Mouse (Mus musculus) liver, embryonic 16.5 days (tissue): ENCODE results near the gene Snrk. TPM values are rescaled to one million over a fixed set of nuclear protein-coding genes. Genes with fewer than 3 reads are reported as not detected.

ENCODE experiments used
- ATAC-seq: fragments of 200-750 bp; cut with Nextera tagmentation; 2 replicates; pipeline ENCODE4 v1.8.0; 2017; ENCODE audit warnings: low read depth, mild to moderate bottlenecking, moderate number of reproducible peaks, moderate library complexity
- H3K27ac ChIP-seq: fragments of 300-500 bp; sonication (generic); 2 replicates; pipeline ENCODE4 v1.5.1; 2014; ENCODE audit warnings: mild to moderate bottlenecking, low read length
- H3K27me3 ChIP-seq: fragments of 300-500 bp; sonication (generic); 2 replicates; pipeline ENCODE4 v1.6.1; 2014; ENCODE audit warnings: low read depth, low read length, mixed read lengths; ENCODE audit not compliant: control insufficient read depth, insufficient read depth
- H3K36me3 ChIP-seq: fragments of 300-500 bp; sonication (generic); 2 replicates; pipeline ENCODE4 v1.6.1; 2014; ENCODE audit warnings: mild to moderate bottlenecking; ENCODE audit not compliant: control insufficient read depth, insufficient read depth
- H3K4me1 ChIP-seq: fragments of 300-500 bp; sonication (generic); 2 replicates; pipeline ENCODE4 v1.6.1; 2014; ENCODE audit warnings: low read depth, low read length, mixed read lengths; ENCODE audit not compliant: control insufficient read depth
- H3K4me2 ChIP-seq: fragments of 300-500 bp; sonication (generic); 2 replicates; pipeline ENCODE4 v1.6.1; 2014; ENCODE audit warnings: low read depth, low read length, mixed read lengths
- H3K4me3 ChIP-seq: fragments of 300-500 bp; sonication (generic); 2 replicates; pipeline ENCODE4 v1.5.1; 2014; ENCODE audit warnings: low read depth, mild to moderate bottlenecking, low read length
- H3K9ac ChIP-seq: fragments of 300-500 bp; sonication (generic); 2 replicates; pipeline ENCODE4 v1.6.1; 2014; ENCODE audit warnings: low read depth, low read length
- H3K9me3 ChIP-seq: fragments of 300-500 bp; sonication (generic); replicated peaks from 2 replicates; pipeline ENCODE4 v1.6.1; 2016; ENCODE audit warnings: low read length; ENCODE audit not compliant: control insufficient read depth
- WGBS: fragments of 180-500 bp; shearing (Covaris S2); extraction: QIAGEN DNeasy Blood & Tissue Kit; methylation state at CpG from one replicate; pipeline ENCODE4 v1.1.7; 2014; ENCODE audit not compliant: insufficient replicate concordance; 5-methylcytosine and 5-hydroxymethylcytosine counted together
- polyA plus RNA-seq: library from polyadenylated mRNA; unstranded; fragments of >200 nt; fragmentation: Nextera tagmentation; extraction: Ambion mirVana; gene quantifications from 2 replicates; pipeline ENCODE4 v1.2.1, GENCODE M21; 2015

Gene Snrk
- polyA plus RNA-seq, 1 experiment from 2014 or later = 20.1 TPM

DNA sequence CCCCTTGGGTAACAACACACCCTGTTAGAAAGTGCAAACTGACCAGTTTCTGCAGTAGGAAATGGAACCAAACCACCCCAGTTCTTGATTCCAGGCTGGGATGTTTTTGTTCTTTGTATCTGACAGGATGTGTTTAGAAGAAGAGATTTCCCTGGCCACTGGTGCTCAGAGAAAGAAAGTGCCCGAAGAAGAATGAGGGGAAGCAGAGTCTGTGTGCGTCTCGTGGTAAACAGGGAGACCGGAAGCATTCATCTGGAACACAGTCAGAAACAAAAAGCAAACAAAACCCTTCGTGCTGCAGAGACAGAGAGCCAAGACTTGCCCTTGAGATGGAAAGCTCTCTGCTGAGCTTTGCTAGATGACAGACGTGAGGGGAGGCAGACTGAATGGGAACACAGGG, 32.0 kb upstream of the Snrk start:
- Histone ChIP-seq H3K4me1 (no peaks in the 10 kb centered on the region), H3K4me3 (no peak overlapping the region), H3K27me3 (no peaks in the 10 kb centered on the region), H3K9ac (no peak overlapping the region), H3K27ac (peak overlapping the region; percentile 44), H3K36me3 (no peaks in the 10 kb centered on the region), H3K9me3 (no peaks in the 10 kb centered on the region), H3K4me2 (no peak overlapping the region)
- ATAC-seq = peak; percentile 50; the same call in 1 of the 2 replicates
- WGBS = 7% methylated on average over 6 of the region's 6 CpGs

DNA sequence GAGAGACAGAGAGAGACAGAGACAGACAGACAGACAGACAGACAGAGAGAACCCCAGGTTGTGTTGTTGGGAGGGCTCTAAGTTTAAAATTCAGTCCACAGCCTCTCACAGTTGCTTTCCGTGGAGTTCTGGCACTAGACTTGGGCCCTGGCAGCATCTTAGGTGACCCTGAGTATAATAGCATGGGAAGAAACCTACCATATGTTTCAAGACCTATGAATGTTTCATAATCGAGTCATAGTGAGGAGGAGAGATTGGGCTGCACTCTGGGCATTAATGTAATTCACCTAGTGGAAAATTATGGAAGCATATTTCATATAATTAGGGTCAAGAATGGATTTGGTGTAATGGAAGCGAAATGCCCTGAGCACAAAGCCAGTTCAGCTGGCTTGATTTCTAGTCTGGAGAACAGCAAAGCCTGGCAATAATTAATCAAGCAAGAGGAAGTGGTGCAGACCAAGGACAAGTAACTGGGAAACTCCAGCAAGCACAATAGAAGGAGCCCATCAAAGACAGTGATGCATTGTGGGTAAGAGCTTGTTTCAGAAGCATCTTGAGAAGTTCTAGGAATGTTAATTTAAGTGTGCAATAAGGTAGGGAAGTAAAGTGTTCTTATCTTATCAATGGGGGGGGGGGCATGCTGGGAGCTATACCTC, 31.4 kb upstream of the Snrk start:
- no peak overlapping the region for H3K4me3 ChIP-seq
- WGBS = 42% methylated on average over 3 of the region's 3 CpGs
- H3K9me3 ChIP-seq = no peaks in the 10 kb centered on the region
- H3K4me1 ChIP-seq = no peaks in the 10 kb centered on the region
- no peak overlapping the region for H3K4me2 ChIP-seq
- no peaks in the 10 kb centered on the region for H3K36me3 ChIP-seq
- no peaks in the 10 kb centered on the region for H3K27me3 ChIP-seq
- H3K27ac ChIP-seq = no peak overlapping the region; the same call in 1 of the 2 replicates
- no peak for ATAC-seq
- no peak overlapping the region for H3K9ac ChIP-seq

DNA sequence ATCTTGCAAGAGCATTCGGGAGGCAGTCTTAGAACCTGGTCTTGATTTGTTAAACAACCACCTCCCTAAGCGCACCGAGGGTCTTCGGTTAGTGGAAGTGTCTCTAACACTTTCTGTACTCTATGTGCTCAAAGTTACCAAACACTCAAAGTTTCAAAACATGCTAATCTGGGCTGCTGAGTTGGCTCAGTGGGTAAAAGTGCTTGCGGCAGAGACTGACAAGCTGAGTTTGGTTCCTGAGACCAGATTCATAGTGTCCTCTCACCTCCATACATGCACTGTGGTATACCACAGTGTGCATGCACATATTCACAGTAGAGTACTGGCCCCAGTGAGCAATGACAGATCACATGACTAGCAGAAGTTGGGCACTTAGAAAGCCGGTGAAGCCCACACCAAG, 30.0 kb upstream of the Snrk start:
- H3K9ac ChIP-seq = no peak overlapping the region
- no peak overlapping the region for H3K4me2 ChIP-seq
- WGBS = 77% methylated on average over 6 of the region's 6 CpGs
- H3K4me3 ChIP-seq = no peak overlapping the region
- no peak for ATAC-seq
- no peaks in the 10 kb centered on the region for H3K4me1 ChIP-seq
- no peaks in the 10 kb centered on the region for H3K36me3 ChIP-seq
- H3K9me3 ChIP-seq = no peaks in the 10 kb centered on the region
- H3K27me3 ChIP-seq = no peaks in the 10 kb centered on the region
- no peak overlapping the region for H3K27ac ChIP-seq

DNA sequence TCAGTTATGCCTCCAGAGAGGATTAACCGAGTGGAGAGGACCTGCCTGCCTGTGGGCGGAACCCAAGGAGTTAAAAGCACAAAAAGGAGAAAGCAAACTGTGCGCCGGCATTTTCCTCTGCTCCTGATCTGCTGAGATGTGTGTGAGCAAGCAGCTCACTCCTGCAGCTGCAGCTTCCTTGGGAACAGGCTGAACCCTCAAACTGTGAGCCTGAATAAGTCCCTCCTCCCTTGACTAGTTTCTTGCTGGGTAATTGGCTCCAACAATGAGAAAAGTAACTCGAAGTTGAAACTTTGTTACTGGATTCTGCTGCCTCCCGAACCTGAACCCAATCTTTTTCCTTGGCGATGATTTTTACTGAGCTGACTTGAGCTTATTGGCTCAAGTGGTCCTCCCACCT, 25.9 kb upstream of the Snrk start:
- no peak overlapping the region for H3K27ac ChIP-seq
- no peaks in the 10 kb centered on the region for H3K36me3 ChIP-seq
- 48% methylated on average over 7 of the region's 7 CpGs for WGBS
- H3K4me2 ChIP-seq = no peak overlapping the region
- ATAC-seq = no peak
- H3K4me1 ChIP-seq = no peaks in the 10 kb centered on the region
- no peaks in the 10 kb centered on the region for H3K27me3 ChIP-seq
- H3K9ac ChIP-seq = no peak overlapping the region
- H3K4me3 ChIP-seq = no peak overlapping the region
- no peaks in the 10 kb centered on the region for H3K9me3 ChIP-seq

DNA sequence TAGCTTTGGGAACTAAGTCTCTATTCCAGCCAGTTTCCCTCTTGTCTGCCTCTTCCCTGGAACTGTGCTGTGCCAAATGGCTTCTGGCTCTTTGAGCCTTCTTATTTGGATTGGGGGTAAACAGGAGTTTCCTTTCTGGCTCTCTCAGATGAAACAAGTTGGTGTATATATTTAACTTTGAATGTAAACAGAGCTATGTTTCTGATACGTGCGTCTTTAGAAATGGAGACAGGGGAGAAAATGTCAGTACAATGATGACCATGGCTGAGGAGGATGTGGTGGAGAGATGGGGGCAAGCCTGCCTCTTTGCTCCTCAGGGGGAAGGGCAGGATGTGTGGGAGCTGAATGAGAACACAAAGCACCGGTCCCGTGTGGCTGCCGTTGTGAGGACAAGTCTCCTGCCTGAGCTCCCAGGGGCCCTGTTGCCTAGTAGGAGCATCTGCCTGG, 25.3 kb upstream of the Snrk start:
- Histone ChIP-seq H3K36me3 (no peaks in the 10 kb centered on the region), H3K9me3 (no peaks in the 10 kb centered on the region), H3K27me3 (no peaks in the 10 kb centered on the region), H3K4me2 (no peak overlapping the region), H3K4me3 (no peak overlapping the region), H3K9ac (no peak overlapping the region), H3K27ac (no peak overlapping the region), H3K4me1 (no peaks in the 10 kb centered on the region)
- 22% methylated on average over 5 of the region's 5 CpGs for WGBS
- ATAC-seq = no peak

DNA sequence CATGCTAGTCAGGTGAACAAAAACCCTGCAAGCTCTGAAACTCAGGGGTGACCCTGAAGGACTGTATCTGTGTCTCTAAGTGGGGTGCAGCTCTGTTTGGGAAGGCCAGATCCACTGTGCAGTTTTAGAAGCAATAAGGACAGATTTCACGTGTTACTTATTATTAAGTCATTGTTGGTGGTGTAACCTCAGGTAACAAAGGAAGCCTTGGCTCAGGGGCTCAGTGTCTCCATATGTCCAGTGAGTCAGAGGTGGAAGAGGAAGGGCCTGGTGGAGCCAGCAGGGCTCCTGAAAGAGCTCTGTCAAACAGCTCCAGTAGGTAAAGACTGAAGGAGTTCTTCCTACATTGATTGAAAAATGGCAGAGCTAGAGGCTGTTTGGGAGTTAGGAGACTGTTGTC, 22.9 kb upstream of the Snrk start:
- Histone ChIP-seq H3K9ac (no peak overlapping the region), H3K27ac (no peak overlapping the region), H3K4me3 (no peak overlapping the region), H3K4me2 (no peak overlapping the region), H3K36me3 (no peaks in the 10 kb centered on the region), H3K4me1 (no peaks in the 10 kb centered on the region), H3K9me3 (no peaks in the 10 kb centered on the region), H3K27me3 (no peaks in the 10 kb centered on the region)
- ATAC-seq = no peak
- WGBS = 55% methylated on average over 1 of the region's 1 CpGs

DNA sequence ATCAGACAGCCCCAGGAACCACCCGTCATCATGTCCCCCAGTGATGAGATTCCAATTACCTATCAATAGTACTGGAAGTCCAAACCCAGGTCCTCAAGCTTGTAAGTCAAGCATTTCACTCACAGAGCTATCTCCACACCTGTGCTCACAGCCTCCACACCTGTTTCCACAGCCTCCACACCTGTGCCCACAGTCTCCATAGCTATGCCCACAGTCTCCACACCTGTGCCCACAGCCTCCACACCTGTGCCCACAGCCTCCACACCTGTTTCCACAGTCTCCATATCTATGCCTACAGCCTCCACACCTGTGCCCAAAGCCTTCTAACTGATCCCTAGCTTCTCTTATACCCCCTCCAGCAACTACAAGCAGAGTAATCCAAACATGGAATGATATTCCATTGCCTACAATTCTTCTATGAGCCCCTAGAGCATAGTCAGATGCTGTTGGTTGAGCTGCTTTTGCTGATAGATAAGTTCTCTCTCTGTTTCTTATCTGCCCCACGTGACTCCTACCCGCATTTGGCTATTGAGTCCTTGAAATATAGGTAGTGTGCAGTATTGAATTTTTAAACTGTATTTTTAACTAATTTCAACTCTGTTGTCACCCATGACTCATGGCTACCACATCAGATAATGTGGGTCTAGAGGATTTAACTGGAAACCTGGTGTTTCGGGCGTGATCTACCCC, 20.1 kb upstream of the Snrk start:
- no peak for ATAC-seq
- Histone ChIP-seq H3K4me1 (no peaks in the 10 kb centered on the region), H3K27ac (no peak overlapping the region), H3K9me3 (no peaks in the 10 kb centered on the region), H3K4me3 (no peak overlapping the region), H3K36me3 (no peaks in the 10 kb centered on the region), H3K4me2 (no peak overlapping the region), H3K27me3 (no peaks in the 10 kb centered on the region), H3K9ac (no peak overlapping the region)
- 48% methylated on average over 5 of the region's 5 CpGs for WGBS

DNA sequence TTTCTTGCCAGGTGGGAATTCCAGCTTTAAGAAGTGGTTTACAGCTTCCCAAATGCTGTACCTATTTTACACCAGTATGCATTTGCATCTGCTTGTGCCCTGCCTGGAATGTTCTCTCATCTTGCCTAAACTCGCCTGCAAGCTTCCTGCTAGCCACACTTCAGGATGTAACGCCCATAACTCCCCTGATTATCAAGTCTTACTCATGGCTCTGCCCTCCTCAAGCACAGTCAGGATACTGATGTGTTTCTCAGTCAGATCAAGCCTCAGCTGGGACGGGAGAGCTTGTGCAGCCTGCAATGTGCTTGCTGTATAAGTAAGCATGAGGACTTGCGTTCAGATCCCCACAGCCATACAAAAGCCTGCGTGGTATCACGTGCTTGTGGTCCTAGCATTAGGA, 19.5 kb upstream of the Snrk start:
- no peak overlapping the region for H3K9ac ChIP-seq
- no peak for ATAC-seq
- no peak overlapping the region for H3K4me2 ChIP-seq
- no peak overlapping the region for H3K27ac ChIP-seq
- no peaks in the 10 kb centered on the region for H3K27me3 ChIP-seq
- H3K4me1 ChIP-seq = no peaks in the 10 kb centered on the region
- H3K9me3 ChIP-seq = no peaks in the 10 kb centered on the region
- H3K4me3 ChIP-seq = no peak overlapping the region
- no peaks in the 10 kb centered on the region for H3K36me3 ChIP-seq
- 39% methylated on average over 6 of the region's 6 CpGs for WGBS

DNA sequence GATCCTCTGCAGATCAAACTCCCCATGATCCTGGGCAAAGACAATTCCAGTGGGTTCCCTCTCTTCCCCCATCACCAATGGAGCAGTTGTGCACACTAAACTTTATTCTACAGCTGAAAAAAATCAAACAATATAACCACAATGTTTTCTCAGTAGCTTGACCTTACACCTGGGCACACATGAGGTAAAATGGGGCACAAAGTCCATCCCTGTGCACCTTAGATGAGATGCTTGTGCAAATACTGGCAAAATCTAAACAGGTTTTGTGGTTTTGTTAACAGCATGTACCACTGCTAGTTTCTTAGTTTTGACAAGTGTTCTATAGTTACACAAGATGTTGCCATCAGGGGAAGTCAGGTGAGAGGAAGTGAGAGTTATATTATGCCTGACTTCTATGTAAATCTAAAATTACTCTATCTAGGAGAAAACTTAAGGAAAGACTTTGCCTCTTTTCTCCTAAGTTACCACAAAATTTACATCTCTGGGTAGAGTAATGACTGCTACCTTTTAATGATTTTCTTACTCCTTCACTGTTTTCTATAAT, 16.4 kb upstream of the Snrk start:
- H3K9me3 ChIP-seq = no peaks in the 10 kb centered on the region
- no peak overlapping the region for H3K9ac ChIP-seq
- H3K36me3 ChIP-seq = no peaks in the 10 kb centered on the region
- no peak overlapping the region for H3K27ac ChIP-seq
- ATAC-seq = no peak
- H3K27me3 ChIP-seq = no peaks in the 10 kb centered on the region
- H3K4me1 ChIP-seq = peaks cover 13% of the 10 kb centered on the region
- no peak overlapping the region for H3K4me2 ChIP-seq
- no peak overlapping the region for H3K4me3 ChIP-seq
